Mouse (Mus musculus) ES-E14 (cell line): ENCODE results near the gene Psmf1.

Source experiments
- CHD2 ChIP-seq: IDR thresholded peaks from 2 replicates; pipeline ENCODE4 v1.6.1; 2014; ENCODE audit warnings: mild to moderate bottlenecking, low read depth, low read length, inconsistent platforms
- ZC3H11A ChIP-seq: IDR thresholded peaks from 2 replicates; pipeline ENCODE4 v1.6.1; 2012; ENCODE audit warnings: low read depth, mild to moderate bottlenecking, inconsistent platforms, low read length, borderline replicate concordance

- TF ChIP-seq CHD2 = no peak
- TF ChIP-seq ZC3H11A = no peak
Observed at GRCm38 (mm10) chr2:151772169-151772568, 28.2 kb upstream of the Psmf1 start.
